Comparison of ENCODE assay signal across 20 mouse cellular contexts in genomic region chr17:86242291-86242690, GRCm38 (mm10).
DNase-seq lines count a peak whose midpoint lies in the region; ATAC-seq and TF ChIP-seq lines count a peak whose summit lies in the region.
"Had no signal": no experiment of that assay in that cellular context is flagged by ENCODE, and none has a peak within 500 bp of the region (broad histone marks: within the 10 kb centered on the region; RNA-seq: fewer than 3 reads in every experiment).

No protein-coding gene starts in this region.

- no peak for TF ChIP-seq CTCF in heart, adult 2 months (IDR thresholded peaks at IDR 0.05)
- no peak for TF ChIP-seq CTCF in lung, postnatal 0 days (IDR thresholded peaks at IDR 0.05)

- H3K4me2 ChIP-seq in lung, postnatal 0 days (replicated peaks; ENCODE audit: low read depth, low read length) = no peak overlapping the region
- H3K4me2 ChIP-seq: heart, embryonic 11.5 days; hindbrain, embryonic 13.5 days had no signal

- no peaks in the 10 kb centered on the region for H3K27me3 ChIP-seq in heart, adult 2 months (ENCODE audit: control insufficient read depth, insufficient read depth, low read length)
- H3K27me3 ChIP-seq in lung, postnatal 0 days (replicated peaks; ENCODE audit: insufficient read depth, low read length) = no peaks in the 10 kb centered on the region
- H3K27me3 ChIP-seq in splenic B cell, adult 2 months (ENCODE audit: control insufficient read depth, insufficient read depth, low read length, poor library complexity, severe bottlenecking) = no peaks in the 10 kb centered on the region
- H3K27me3 ChIP-seq: hindbrain, embryonic 13.5 days had no signal

- no peaks in the 10 kb centered on the region; the same call in 1 of the 2 replicates for H3K36me3 ChIP-seq in heart, adult 2 months (ENCODE audit: control insufficient read depth, insufficient read depth, low read length)
- H3K36me3 ChIP-seq in lung, postnatal 0 days (ENCODE audit: insufficient read depth, low read length) = no peaks in the 10 kb centered on the region
- H3K36me3 ChIP-seq in splenic B cell, adult 2 months (ENCODE audit: control insufficient read depth, insufficient read depth, low read length, poor library complexity, severe bottlenecking) = no peaks in the 10 kb centered on the region; the same call in 1 of the 2 replicates
- H3K36me3 ChIP-seq: hindbrain, embryonic 10.5 days; hindbrain, embryonic 13.5 days had no signal

- H3K79me2 ChIP-seq in heart, adult 2 months (replicated peaks; ENCODE audit: control insufficient read depth, insufficient read depth, low read length) = no peaks in the 10 kb centered on the region

- WGBS in heart, adult 2 months = 56% methylated on average over 9 of the region's 9 CpGs
- 70% methylated on average over 9 of the region's 9 CpGs for WGBS in lung, postnatal 0 days

- no peak for DNase-seq in heart, adult 2 months
- DNase-seq in heart, postnatal 4 days = no peak
- DNase-seq in lung, postnatal 0 days (ENCODE audit: low spot score) = no peak
- no peak for DNase-seq in lung, adult 18-20 months
- DNase-seq in B cell, adult 2 months = peak; percentile 32 to 52
- DNase-seq in splenic B cell, adult 2 months (ENCODE audit: low read depth, low spot score) = peak; percentile 17
- DNase-seq in frontal cortex, adult 2 months (ENCODE audit: extremely low spot score in 1 of 2, low spot score in 1 of 2) = no peak
- DNase-seq: adrenal gland, adult 8-10 months; adrenal gland, postnatal 25 days; cerebellum, adult 11-12 months; cerebellum, adult 9-10 months; cerebellum, postnatal 14 days; gastrocnemius, postnatal 10 days; gastrocnemius, postnatal 36 days had no signal

- peak overlapping the region; percentile 16; the same call in 1 of the 2 replicates for H3K27ac ChIP-seq in heart, adult 2 months
- H3K27ac ChIP-seq in lung, postnatal 0 days (ENCODE audit: low read length) = no peak overlapping the region
- H3K27ac ChIP-seq: hindbrain, embryonic 10.5 days; hindbrain, embryonic 13.5 days had no signal

- H3K4me1 ChIP-seq in heart, adult 2 months (ENCODE audit: control insufficient read depth, insufficient read depth, low read length) = peaks cover 9% of the 10 kb centered on the region
- 0 out of 2 replicates have a peak, but pooled peaks cover 2% of the 10 kb centered on the region for H3K4me1 ChIP-seq in lung, postnatal 0 days (ENCODE audit: insufficient read depth, low read depth, low read length)

- TF ChIP-seq POLR2A in heart, adult 2 months (IDR thresholded peaks at IDR 0.05; ENCODE audit: insufficient read depth, low read depth, low read length) = no peak

- no peak for TF ChIP-seq EP300 in heart, adult 2 months (IDR thresholded peaks at IDR 0.05; ENCODE audit: insufficient read depth, low read depth, low read length)
- TF ChIP-seq EP300 in lung, postnatal 0 days (IDR thresholded peaks at IDR 0.05) = no peak

- no peak overlapping the region for H3K9ac ChIP-seq in heart, adult 2 months (ENCODE audit: low read depth, low read length)
- no peak overlapping the region for H3K9ac ChIP-seq in lung, postnatal 0 days (replicated peaks; ENCODE audit: low read depth)
- H3K9ac ChIP-seq: hindbrain, embryonic 13.5 days had no signal

- intact Hi-C loops in heart, adult 2 months (cut with DNase I) = no loop called here

- no peaks in the 10 kb centered on the region for H3K9me3 ChIP-seq in lung, postnatal 0 days (ENCODE audit: low read length)
- H3K9me3 ChIP-seq: hindbrain, embryonic 10.5 days; hindbrain, embryonic 13.5 days had no signal

- H3K4me3 ChIP-seq in heart, adult 2 months = no peak overlapping the region
- H3K4me3 ChIP-seq in lung, postnatal 0 days (ENCODE audit: low read depth, low read length) = no peak overlapping the region
- H3K4me3 ChIP-seq: hindbrain, embryonic 10.5 days; hindbrain, embryonic 13.5 days had no signal

- ATAC-seq in lung, postnatal 0 days = peak; percentile 30; the same call in 1 of the 2 replicates
- ATAC-seq: activated CD4-positive, CD25-positive, alpha-beta regulatory T cell, adult 4 months; forebrain, embryonic 14.5 days; hindbrain, embryonic 16.5 days had no signal

Comparison
In these comparisons a context has a peak if more than half of its experiments do, and no peak if none do; other contexts are left out.
1. DNase-seq: peak in B cell, adult 2 months (2 of 2) and splenic B cell, adult 2 months (single experiment); none in heart, adult 2 months (0 of 2), heart, postnatal 4 days (single experiment), lung, postnatal 0 days (single experiment), lung, adult 18-20 months (0 of 2) and frontal cortex, adult 2 months (0 of 2).